Mouse (Mus musculus): ENCODE measurements around the gene Gm15128. TPM values are rescaled to one million over a fixed set of nuclear protein-coding genes. Genes with fewer than 3 reads are reported as not detected.
"Not testable (repeated sequence)": the region's sequence is repeated elsewhere in the genome, so short reads cannot be mapped to it uniquely, and the experiment has no call there.

Gm15128 gene
- not detected in 2 replicates for polyA plus RNA-seq (2016; fragmentation: Nextera tagmentation; extraction: Ambion mirVana)

- not testable (repeated sequence) for H3K27me3 ChIP-seq (ENCODE audit: low read depth, poor library complexity, severe bottlenecking); H3K9me3 ChIP-seq (replicated peaks); H3K4me1 ChIP-seq; H3K4me3 ChIP-seq; H3K36me3 ChIP-seq; H3K27ac ChIP-seq; DNase-seq (ENCODE audit: low spot score)
- 73% methylated on average over 7 of the region's 7 CpGs for WGBS
Observed at GRCm38 (mm10) chrX:147765691-147766090, at the start of gene Gm15128. Gene Gm15128 (plus strand): TSS chrX:147765991.

Other genes with a start within 250 kb of the Gm15128 start
- 4.8 and 5.5 TPM in 2 replicates for gene Lrch2, start 211.9 kb upstream of the Gm15128 start, polyA plus RNA-seq (2016; fragmentation: Nextera tagmentation; extraction: Ambion mirVana)
- not detected in 2 replicates for gene Gm15080, start 227.0 kb downstream of the Gm15128 start, polyA plus RNA-seq (2016; fragmentation: Nextera tagmentation; extraction: Ambion mirVana)

Measured in limb, embryonic 10.5 days (tissue).